Mouse (Mus musculus) heart, embryonic 10.5 days (tissue): Measurements from ENCODE around the gene Hk1. TPM values are rescaled to one million over a fixed set of nuclear protein-coding genes. Genes with fewer than 3 reads are reported as not detected.

Experiments
- DNase-seq: peaks from one replicate; pipeline ENCODE4 v3.0.0-alpha.2; 2017; ENCODE audit warnings: low spot score
- H3K27ac ChIP-seq: fragments of 300-500 bp; sonication (generic); 2 replicates; pipeline ENCODE4 v1.5.1; 2016; ENCODE audit warnings: mild to moderate bottlenecking
- H3K27me3 ChIP-seq: fragments of 300-500 bp; sonication (generic); 2 replicates; pipeline ENCODE4 v1.6.1; 2016; ENCODE audit warnings: mild to moderate bottlenecking; ENCODE audit not compliant: poor library complexity, insufficient read depth, severe bottlenecking
- H3K36me3 ChIP-seq: fragments of 300-500 bp; sonication (generic); 2 replicates; pipeline ENCODE4 v1.6.1; 2016; ENCODE audit warnings: mild to moderate bottlenecking, moderate library complexity
- H3K4me1 ChIP-seq: fragments of 300-500 bp; sonication (generic); 2 replicates; pipeline ENCODE4 v1.6.1; 2016; ENCODE audit warnings: mild to moderate bottlenecking
- H3K4me3 ChIP-seq: fragments of 300-500 bp; sonication (generic); 2 replicates; pipeline ENCODE4 v1.5.1; 2016; ENCODE audit warnings: mild to moderate bottlenecking, moderate library complexity
- H3K9me3 ChIP-seq: fragments of 300-500 bp; sonication (generic); 2 replicates; pipeline ENCODE4 v1.6.1; 2016; ENCODE audit warnings: mild to moderate bottlenecking, moderate library complexity
- WGBS: fragments of 180-500 bp; shearing (Covaris S2); methylation state at CpG from one replicate; pipeline ENCODE4 v1.1.7; 2016; 5-methylcytosine and 5-hydroxymethylcytosine counted together
- polyA plus RNA-seq: library from polyadenylated mRNA; unstranded; fragments of >200 nt; fragmentation: Nextera tagmentation; extraction: Ambion mirVana; gene quantifications from 2 replicates; pipeline ENCODE4 v1.2.1, GENCODE M21; 2016

The Hk1 gene
- polyA plus RNA-seq: 157 and 286 TPM in 2 replicates

GRCm38 (mm10) chr10:62379808-62380207, at the start of gene Hk1:
Gene Hk1, minus strand, starts transcription at chr10:62379908.
- DNase-seq: no peak
- no peaks in the 10 kb centered on the region for H3K9me3 ChIP-seq
- no peak within 1 kb of the TSS for H3K4me3 ChIP-seq
- H3K27ac ChIP-seq: no peak within 1 kb of the TSS
- H3K27me3 ChIP-seq: peaks cover 3% of the 10 kb centered on the region; the same call in 1 of the 2 replicates
- H3K36me3 ChIP-seq: no peaks in the 10 kb centered on the region
- no peaks in the 10 kb centered on the region for H3K4me1 ChIP-seq
- WGBS: 85% methylated on average over 1 of the region's 1 CpGs

DNA sequence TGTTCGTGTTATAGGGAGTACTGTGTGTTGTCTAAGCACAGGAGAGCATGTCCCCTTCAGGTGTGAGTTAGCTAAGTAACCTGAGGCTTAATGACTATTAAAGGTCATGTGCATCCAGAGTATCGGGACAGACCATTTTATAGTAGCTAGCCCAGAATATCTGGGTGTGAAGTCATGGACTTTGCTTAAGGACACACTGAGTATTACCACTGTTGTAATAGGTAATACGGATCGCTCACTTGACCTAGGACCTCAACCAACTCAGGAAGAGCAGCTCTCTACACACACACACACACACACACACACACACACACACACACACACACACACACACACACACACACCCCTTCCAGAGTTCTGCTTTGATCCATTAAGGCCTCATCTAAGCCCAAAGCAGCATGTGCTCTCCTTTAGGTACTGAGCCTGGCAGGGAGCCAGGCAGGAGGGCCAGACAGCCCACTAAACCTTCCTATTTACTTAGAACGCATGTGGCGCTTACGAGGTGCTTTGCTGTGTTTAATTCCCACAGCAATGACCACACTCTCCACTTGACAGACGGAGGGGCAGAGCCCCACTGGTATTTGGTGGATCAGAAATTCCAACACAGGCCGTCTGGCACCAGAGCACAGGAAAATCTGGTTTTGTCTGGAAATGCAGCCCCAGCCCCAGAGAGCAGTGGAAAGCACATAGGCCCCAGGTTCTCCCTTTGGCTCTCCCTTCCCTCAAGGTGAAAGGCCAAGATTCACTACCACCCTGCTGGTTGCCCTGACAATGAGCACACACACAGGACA, 45.6 kb upstream of the Hk1 start:
- Histone ChIP-seq H3K4me3 (no peak overlapping the region), H3K36me3 (peaks cover 28% of the 10 kb centered on the region), H3K27ac (peak overlapping the region; percentile 47; the same call in 1 of the 2 replicates), H3K27me3 (no peaks in the 10 kb centered on the region), H3K4me1 (peaks cover 39% of the 10 kb centered on the region), H3K9me3 (no peaks in the 10 kb centered on the region)
- no peak for DNase-seq
- WGBS: 52% methylated on average over 9 of the region's 9 CpGs

DNA sequence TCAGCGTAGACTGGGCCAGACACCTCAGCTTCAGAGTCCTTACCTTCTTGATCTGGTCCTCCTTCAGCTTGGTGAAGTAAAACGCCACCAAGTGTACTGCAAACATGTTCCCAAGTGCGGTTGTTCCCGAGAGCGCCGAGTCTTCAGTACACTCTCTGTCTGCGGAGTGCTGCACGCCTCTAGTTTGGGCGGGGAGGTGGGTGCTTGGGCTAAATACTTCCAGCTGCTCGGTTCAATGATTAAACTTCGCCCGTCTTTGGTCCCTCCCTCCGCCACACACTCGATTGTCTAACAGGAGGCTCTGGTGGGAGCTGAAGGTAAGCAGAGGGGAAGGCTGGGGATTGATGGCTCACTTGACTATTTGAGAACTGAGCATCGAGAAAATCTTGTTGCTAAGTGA, 42.5 kb upstream of the Hk1 start, which contains the start of gene Hkdc1:
Hkdc1 (minus strand) TSS at position 237 of the 400 bp plus-strand sequence.
- Histone ChIP-seq H3K4me3 (no peak within 1 kb of the TSS), H3K4me1 (peaks cover 47% of the 10 kb centered on the region), H3K36me3 (no peaks in the 10 kb centered on the region), H3K27ac (0 out of 2 replicates have a peak within 1 kb of the TSS, but pooled peaks have one; percentile 56), H3K9me3 (no peaks in the 10 kb centered on the region), H3K27me3 (no peaks in the 10 kb centered on the region)
- WGBS: 49% methylated on average over 15 of the region's 15 CpGs
- DNase-seq: no peak

DNA sequence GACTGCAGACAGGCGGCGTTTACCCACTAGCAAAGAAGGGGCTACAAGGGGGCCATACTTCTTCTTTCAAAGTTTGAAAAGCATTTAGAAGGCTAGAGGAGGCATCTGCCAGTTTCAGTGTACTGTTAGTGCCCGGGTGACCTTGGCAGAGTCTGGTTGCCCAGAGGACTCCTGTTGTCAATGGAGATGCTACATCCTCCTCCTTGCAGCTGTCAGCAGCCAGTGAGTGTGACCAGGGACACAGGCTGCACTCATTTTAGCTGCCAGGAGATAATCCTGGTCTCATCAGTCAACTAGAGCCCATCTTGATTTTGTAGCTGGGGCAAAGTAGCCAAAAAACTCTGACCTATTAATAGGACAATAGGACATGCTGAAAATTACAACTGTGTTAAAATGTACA, 41.4 kb upstream of the Hk1 start:
- DNase-seq: peak; percentile 82
- Histone ChIP-seq H3K27me3 (no peaks in the 10 kb centered on the region), H3K9me3 (no peaks in the 10 kb centered on the region), H3K27ac (peak overlapping the region; percentile 56), H3K36me3 (no peaks in the 10 kb centered on the region), H3K4me1 (peaks cover 57% of the 10 kb centered on the region), H3K4me3 (no peak overlapping the region; the same call in 1 of the 2 replicates)
- WGBS: 55% methylated on average over 3 of the region's 3 CpGs

- DNase-seq: no peak
- Histone ChIP-seq H3K4me3 (no peak overlapping the region), H3K9me3 (no peaks in the 10 kb centered on the region), H3K36me3 (no peaks in the 10 kb centered on the region), H3K4me1 (peaks cover 59% of the 10 kb centered on the region), H3K27me3 (no peaks in the 10 kb centered on the region), H3K27ac (peak overlapping the region; percentile 56)
- WGBS: 60% methylated on average over 6 of the region's 6 CpGs
Observed at GRCm38 (mm10) chr10:62420399-62420798, 40.7 kb upstream of the Hk1 start.

DNA sequence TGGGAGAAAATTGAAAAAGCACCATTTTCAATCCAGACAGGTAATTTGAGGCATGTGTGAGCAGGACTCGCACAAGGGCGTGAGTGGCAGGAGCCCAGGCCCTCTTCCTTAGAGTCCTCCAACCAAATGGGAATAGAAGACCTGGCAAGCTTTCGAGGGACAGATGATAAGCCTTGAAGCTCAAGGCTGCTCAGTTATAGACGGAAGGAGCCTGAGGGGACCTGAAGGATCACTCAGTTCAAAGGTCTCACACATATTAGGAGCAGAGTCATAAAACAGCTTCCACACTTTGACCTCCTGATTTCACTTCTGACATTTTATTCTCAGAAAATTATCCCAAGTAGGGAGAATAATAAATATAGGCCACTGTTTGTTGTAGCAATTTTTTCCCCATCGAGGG, 39.7 kb upstream of the Hk1 start:
- Histone ChIP-seq H3K27me3 (no peaks in the 10 kb centered on the region), H3K9me3 (no peaks in the 10 kb centered on the region), H3K4me1 (peaks cover 52% of the 10 kb centered on the region), H3K27ac (no peak overlapping the region), H3K36me3 (no peaks in the 10 kb centered on the region), H3K4me3 (no peak overlapping the region)
- no peak for DNase-seq
- 75% methylated on average over 5 of the region's 5 CpGs for WGBS

- 74% methylated on average over 7 of the region's 7 CpGs for WGBS
- no peak for DNase-seq
- Histone ChIP-seq H3K9me3 (no peaks in the 10 kb centered on the region), H3K36me3 (no peaks in the 10 kb centered on the region), H3K4me1 (peaks cover 54% of the 10 kb centered on the region), H3K27me3 (no peaks in the 10 kb centered on the region), H3K27ac (no peak overlapping the region), H3K4me3 (no peak overlapping the region)
Observed at GRCm38 (mm10) chr10:62418831-62419356, 39.2 kb upstream of the Hk1 start.

DNA sequence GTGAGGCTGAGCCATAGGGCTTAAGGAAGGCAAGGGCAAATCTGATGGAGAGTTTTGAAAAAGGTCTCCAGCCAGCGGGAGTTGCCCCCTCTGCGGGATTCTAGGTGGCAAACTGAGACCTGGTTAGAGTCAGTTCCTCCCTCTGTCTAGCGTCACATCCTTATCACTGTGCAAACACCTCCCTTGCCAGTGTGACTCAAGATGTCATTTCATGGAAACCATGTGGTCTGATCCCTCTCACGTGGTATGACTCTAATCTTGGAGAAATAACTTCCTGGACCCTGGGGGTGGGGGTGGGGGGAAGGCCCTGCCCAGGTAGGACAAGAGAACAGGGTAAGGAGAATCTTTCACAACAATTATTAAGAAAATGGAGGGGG, 33.9 kb upstream of the Hk1 start:
- Histone ChIP-seq H3K4me1 (peaks cover 47% of the 10 kb centered on the region), H3K27me3 (no peaks in the 10 kb centered on the region; the same call in none of the 2 replicates), H3K4me3 (no peak overlapping the region), H3K27ac (peak overlapping the region; percentile 71), H3K9me3 (no peaks in the 10 kb centered on the region), H3K36me3 (no peaks in the 10 kb centered on the region)
- WGBS: 1% methylated on average over 4 of the region's 4 CpGs
- DNase-seq: no peak

- no peaks in the 10 kb centered on the region; the same call in none of the 2 replicates for H3K27me3 ChIP-seq
- peak overlapping the region; percentile 71 for H3K27ac ChIP-seq
- H3K9me3 ChIP-seq: no peaks in the 10 kb centered on the region
- 9% methylated on average over 8 of the region's 8 CpGs for WGBS
- H3K4me1 ChIP-seq: peaks cover 47% of the 10 kb centered on the region
- DNase-seq: no peak
- no peaks in the 10 kb centered on the region for H3K36me3 ChIP-seq
- H3K4me3 ChIP-seq: no peak overlapping the region
Observed at GRCm38 (mm10) chr10:62412906-62413605, 33.3 kb upstream of the Hk1 start.

DNA sequence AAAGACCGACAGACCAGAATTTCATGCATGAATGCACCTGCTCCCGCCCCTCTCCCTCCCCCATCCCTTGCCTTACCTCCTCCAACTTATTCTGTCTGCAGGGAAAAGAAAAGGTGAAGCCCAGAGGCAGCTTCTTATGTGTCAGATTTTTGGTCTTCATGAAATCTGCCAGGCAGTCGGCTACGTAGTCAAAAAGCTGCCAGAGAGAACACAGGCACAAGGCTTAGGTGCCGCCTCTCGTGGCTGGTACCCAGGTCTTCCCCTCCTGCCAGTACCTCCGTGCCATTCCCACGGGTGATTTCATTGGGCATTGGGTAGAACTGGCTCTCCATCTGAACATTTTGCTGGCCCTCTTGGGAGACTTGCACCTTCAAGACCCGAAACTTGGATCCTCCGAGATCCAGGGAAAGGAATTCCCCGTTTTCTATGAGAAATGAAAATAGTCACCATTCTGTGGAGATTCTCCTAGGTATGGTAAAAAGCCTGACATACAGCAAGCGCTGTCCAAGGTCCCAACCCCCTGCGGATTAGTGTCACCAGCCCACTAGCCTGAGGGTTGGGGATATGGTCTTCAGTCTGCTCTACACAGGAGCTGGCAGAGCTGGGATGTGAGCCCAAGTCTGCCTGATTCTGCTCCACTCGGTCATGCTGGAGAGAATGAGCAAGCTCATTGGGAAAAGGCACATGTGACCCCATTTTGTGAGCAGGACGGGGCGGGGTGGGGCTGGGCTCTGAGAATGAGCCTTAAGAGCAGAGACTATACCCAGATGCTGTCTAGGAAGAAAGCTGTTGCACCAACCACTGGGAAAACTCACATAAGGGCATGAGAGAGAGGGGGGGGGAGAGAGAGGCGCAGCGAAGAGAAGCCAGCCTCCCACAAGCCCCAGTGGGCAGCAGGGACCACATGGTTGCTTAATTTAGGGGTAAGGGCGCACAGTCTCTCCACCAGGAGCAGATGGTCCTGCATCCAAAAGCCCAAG, 32.0 kb upstream of the Hk1 start:
- Histone ChIP-seq H3K27ac (no peak overlapping the region), H3K36me3 (no peaks in the 10 kb centered on the region), H3K27me3 (peaks cover 10% of the 10 kb centered on the region), H3K4me1 (peaks cover 34% of the 10 kb centered on the region), H3K4me3 (no peak overlapping the region), H3K9me3 (no peaks in the 10 kb centered on the region)
- WGBS: 65% methylated on average over 19 of the region's 19 CpGs
- no peak for DNase-seq

GRCm38 (mm10) chr10:62410943-62411342, 31.2 kb upstream of the Hk1 start:
- peak; percentile 85 for DNase-seq
- peaks cover 28% of the 10 kb centered on the region for H3K4me1 ChIP-seq
- 15% methylated on average over 5 of the region's 5 CpGs for WGBS
- no peak overlapping the region for H3K4me3 ChIP-seq
- no peak overlapping the region for H3K27ac ChIP-seq
- H3K9me3 ChIP-seq: no peaks in the 10 kb centered on the region
- H3K36me3 ChIP-seq: no peaks in the 10 kb centered on the region
- H3K27me3 ChIP-seq: peaks cover 10% of the 10 kb centered on the region

- Histone ChIP-seq H3K9me3 (no peaks in the 10 kb centered on the region), H3K36me3 (no peaks in the 10 kb centered on the region), H3K4me1 (peaks cover 10% of the 10 kb centered on the region), H3K4me3 (peak overlapping the region; percentile 20; the same call in 1 of the 2 replicates), H3K27me3 (peaks cover 23% of the 10 kb centered on the region), H3K27ac (no peak overlapping the region)
- 45% methylated on average over 14 of the region's 14 CpGs for WGBS
- no peak for DNase-seq
Observed at GRCm38 (mm10) chr10:62404901-62405300, 25.2 kb upstream of the Hk1 start.
